Mouse (Mus musculus): ENCODE results near the gene Golga5.

DNA sequence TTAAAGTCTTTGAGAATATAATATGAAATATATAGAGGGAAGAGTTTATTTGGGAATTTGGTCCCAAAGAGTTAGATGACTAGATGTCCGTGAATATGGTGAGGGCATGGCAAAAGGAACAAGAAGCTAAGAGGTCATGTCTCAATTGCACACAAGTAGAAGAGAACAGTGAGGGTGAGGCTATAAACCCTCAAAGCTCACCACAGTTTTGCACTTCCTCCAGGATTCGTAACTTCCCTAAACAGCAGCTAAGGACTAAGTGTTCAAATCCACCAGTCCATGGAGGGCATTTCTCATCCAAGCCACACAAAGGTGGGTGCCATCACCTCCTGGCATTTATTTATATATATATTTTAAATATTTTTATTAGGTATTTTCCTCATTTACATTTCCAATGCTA is 32.1 kb downstream of the Golga5 start:
- TF ChIP-seq POLR2A (IDR thresholded peaks at IDR 0.05; ENCODE audit: borderline replicate concordance, extremely low read depth, insufficient read depth, insufficient read length, poor library complexity, severe bottlenecking), result no peak
- TF ChIP-seq CTCF (IDR thresholded peaks at IDR 0.05; ENCODE audit: borderline replicate concordance, extremely low read depth, insufficient read depth, insufficient read length), result no peak
